Mouse (Mus musculus): ENCODE results near the gene Lyz1. TPM values are rescaled to one million over a fixed set of nuclear protein-coding genes. Genes with fewer than 3 reads are reported as not detected.
A peak's percentile ranks its signal among the peaks of the same experiment; 100 is the strongest.
"Not testable (repeated sequence)": the region's sequence is repeated elsewhere in the genome, so short reads cannot be mapped to it uniquely, and the experiment has no call there.

Lyz1 gene
- total RNA-seq, 2 experiments from 2014 or later, result 10.3 to 10.7 TPM

- peak; percentile 71 for ATAC-seq (ENCODE audit: poor library complexity, severe bottlenecking)
Observed at GRCm38 (mm10) chr10:117288197-117289033, 4.3 kb downstream of the Lyz1 start.

GRCm38 (mm10) chr10:117287226-117287850 lies 5.3 kb downstream of the Lyz1 start:
- no peak for ATAC-seq (ENCODE audit: poor library complexity, severe bottlenecking)

GRCm38 (mm10) chr10:117286366-117286970 lies 6.2 kb downstream of the Lyz1 start:
- ATAC-seq (ENCODE audit: poor library complexity, severe bottlenecking), result no peak

GRCm38 (mm10) chr10:117285584-117285983 lies 7.1 kb downstream of the Lyz1 start:
- peak; percentile 26 for ATAC-seq (ENCODE audit: poor library complexity, severe bottlenecking)

GRCm38 (mm10) chr10:117284578-117285520 lies 7.8 kb downstream of the Lyz1 start:
- peak; percentile 36 for ATAC-seq (ENCODE audit: poor library complexity, severe bottlenecking)

- ATAC-seq (ENCODE audit: poor library complexity, severe bottlenecking), result no peak
Observed at GRCm38 (mm10) chr10:117283871-117284577, 8.6 kb downstream of the Lyz1 start.

GRCm38 (mm10) chr10:117283196-117283595 lies 9.5 kb downstream of the Lyz1 start:
- ATAC-seq (ENCODE audit: poor library complexity, severe bottlenecking), result not testable (repeated sequence)

GRCm38 (mm10) chr10:117282551-117282950 lies 10.1 kb downstream of the Lyz1 start:
- no peak for ATAC-seq (ENCODE audit: poor library complexity, severe bottlenecking)

GRCm38 (mm10) chr10:117282049-117282448 lies 10.6 kb downstream of the Lyz1 start, which contains the start of gene Lyz2:
TSS of gene Lyz2 (minus strand) at chr10:117282321.
- ATAC-seq (ENCODE audit: poor library complexity, severe bottlenecking), result peak; percentile 65

- ATAC-seq (ENCODE audit: poor library complexity, severe bottlenecking), result peak; percentile 11
Observed at GRCm38 (mm10) chr10:117281381-117281920, 11.2 kb downstream of the Lyz1 start.

GRCm38 (mm10) chr10:117280000-117280399 lies 12.7 kb downstream of the Lyz1 start:
- no peak for ATAC-seq (ENCODE audit: poor library complexity, severe bottlenecking)

- not testable (repeated sequence) for ATAC-seq (ENCODE audit: poor library complexity, severe bottlenecking)
Observed at GRCm38 (mm10) chr10:117278510-117278909, 14.2 kb downstream of the Lyz1 start.

GRCm38 (mm10) chr10:117277779-117278178 lies 14.9 kb downstream of the Lyz1 start:
- ATAC-seq (ENCODE audit: poor library complexity, severe bottlenecking), result not testable (repeated sequence)

GRCm38 (mm10) chr10:117275681-117276369 lies 16.8 kb downstream of the Lyz1 start:
- ATAC-seq (ENCODE audit: poor library complexity, severe bottlenecking), result peak; percentile 7

- peak; percentile 45 for ATAC-seq (ENCODE audit: poor library complexity, severe bottlenecking)
Observed at GRCm38 (mm10) chr10:117274645-117275044, 18.0 kb downstream of the Lyz1 start.

GRCm38 (mm10) chr10:117272023-117272422 lies 20.6 kb downstream of the Lyz1 start:
- no peak for ATAC-seq (ENCODE audit: poor library complexity, severe bottlenecking)

- ATAC-seq (ENCODE audit: poor library complexity, severe bottlenecking), result no peak
Observed at GRCm38 (mm10) chr10:117259870-117260269, 32.8 kb downstream of the Lyz1 start.

GRCm38 (mm10) chr10:117238603-117239002 lies 54.1 kb downstream of the Lyz1 start, which contains the start of gene 9530003J23Rik:
TSS of gene 9530003J23Rik (minus strand) at chr10:117238703.
- ATAC-seq (ENCODE audit: poor library complexity, severe bottlenecking), result no peak
